Mouse (Mus musculus) left cerebral cortex, adult 6 months (tissue): ENCODE results near the gene 4933424G06Rik. TPM values are rescaled to one million over a fixed set of nuclear protein-coding genes. Genes with fewer than 3 reads are reported as not detected.

Experiments used
- long read RNA-seq, 2 experiments: library from polyadenylated mRNA; unstranded; transcript quantifications; one replicate each; pipeline ENCODE4 v2.0.0; 2019 to 2020
- polyA plus RNA-seq: library from polyadenylated mRNA; unstranded; fragments of <200 nt; fragmentation: Nextera tagmentation; gene quantifications from 2 replicates; pipeline ENCODE4 v1.2.3, GENCODE M21; 2021

4933424G06Rik gene
- 0.30 and 0.47 TPM in 2 replicates for polyA plus RNA-seq
- long read RNA-seq, experiment 1, partial matches to known transcripts: 0 of 3 reads
- long read RNA-seq, experiment 1, other reads (novel, unspliced or antisense): 3 of 3 reads
- long read RNA-seq, experiment 2, partial matches to known transcripts: 0 of 5 reads
- long read RNA-seq, experiment 2, other reads (novel, unspliced or antisense): 5 of 5 reads

GRCm38 (mm10) chr1:36709854-36710280, at the start of gene 4933424G06Rik:
Gene 4933424G06Rik (plus strand): TSS chr1:36710149.

DNA sequence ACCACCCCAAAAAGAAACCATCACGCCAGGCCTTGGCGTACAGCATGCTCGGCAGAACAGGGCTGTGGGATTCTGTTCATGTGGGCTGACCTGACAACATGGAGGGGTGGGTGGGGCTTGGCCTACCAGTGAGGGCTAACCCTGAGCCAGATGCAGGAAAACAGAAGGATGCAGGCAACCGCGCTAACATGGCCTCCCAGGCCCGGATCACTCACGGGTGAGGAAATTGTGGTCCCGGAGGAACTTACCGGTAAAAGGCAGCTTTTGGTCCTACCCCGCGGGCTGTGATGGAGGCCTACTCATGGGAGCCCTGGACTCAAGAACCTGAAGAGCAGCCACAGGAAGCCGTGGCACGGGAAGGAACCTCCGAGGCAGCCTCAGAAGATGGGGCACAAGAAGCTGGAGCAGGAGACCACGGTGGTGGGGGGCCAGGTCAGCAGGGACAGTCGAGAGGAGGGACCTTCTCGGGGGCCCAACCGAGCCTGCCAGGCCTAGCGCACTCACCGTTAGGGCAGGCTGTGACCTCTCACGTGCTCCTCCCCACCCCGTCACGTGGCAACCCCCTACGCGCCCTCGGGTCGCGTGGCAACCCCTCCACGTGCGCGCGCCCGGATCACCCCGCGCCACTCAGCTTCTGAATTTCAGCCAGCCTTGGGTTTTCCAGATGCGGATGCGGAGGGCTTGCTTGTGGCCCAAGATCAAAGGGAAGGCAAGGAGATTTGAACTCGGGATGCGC, 27.2 kb upstream of the 4933424G06Rik start, which contains the start of gene Fam178b:
TSS of gene Fam178b (minus strand) at position 564 of the 736 bp plus-strand sequence.

GRCm38 (mm10) chr1:36691271-36692155, 18.4 kb upstream of the 4933424G06Rik start, which contains the start of gene Cox5b:
Gene Cox5b (plus strand): TSS chr1:36691449.

DNA sequence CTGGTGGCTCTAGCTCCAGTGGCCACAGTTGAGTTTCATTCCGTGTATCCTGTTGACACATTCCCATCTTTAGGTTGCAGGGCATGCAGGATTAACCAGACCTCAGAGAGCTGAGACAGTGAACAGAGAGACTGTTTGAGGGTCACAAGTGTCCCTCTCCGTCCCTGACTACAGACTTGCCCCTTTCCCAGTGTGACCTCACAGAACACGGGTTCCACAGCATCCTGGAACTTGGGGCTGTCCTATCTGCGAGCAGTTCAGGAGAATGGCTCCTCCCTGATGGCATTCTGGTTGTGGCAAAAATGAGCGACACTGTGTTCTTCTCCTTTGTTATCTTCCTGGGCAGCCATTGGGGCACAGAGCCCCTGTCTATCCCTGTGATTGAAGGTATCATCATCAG, 4.4 kb downstream of the 4933424G06Rik start, which contains the start of gene Actr1b:
TSS of gene Actr1b (minus strand) at position 112 of the 400 bp plus-strand sequence.

GRCm38 (mm10) chr1:36761568-36761967, 51.6 kb downstream of the 4933424G06Rik start, which contains the start of gene Zap70:
Gene Zap70 (plus strand): TSS chr1:36761798.

Other genes with a start within 250 kb of the 4933424G06Rik start
- gene Cnnm4, start 238.5 kb upstream of the 4933424G06Rik start, polyA plus RNA-seq: 15.2 and 15.3 TPM in 2 replicates
- gene Cnnm3, start 198.3 kb upstream of the 4933424G06Rik start, polyA plus RNA-seq: 3.1 and 3.3 TPM in 2 replicates
- 0.32 and 1.3 TPM in 2 replicates for gene Ankrd23, start 173.3 kb upstream of the 4933424G06Rik start, polyA plus RNA-seq
- 0.17 TPM in 1 of 2 replicates, not detected in the other for gene Gm42417, start 170.7 kb upstream of the 4933424G06Rik start, polyA plus RNA-seq
- 18.0 and 22.5 TPM in 2 replicates for gene Ankrd39, start 162.7 kb upstream of the 4933424G06Rik start, polyA plus RNA-seq
- 0.31 and 1.8 TPM in 2 replicates for gene Sema4c, start 151.8 kb upstream of the 4933424G06Rik start, polyA plus RNA-seq
- 0.68 and 1.2 TPM in 2 replicates for gene Fam178b, start 27.0 kb upstream of the 4933424G06Rik start, polyA plus RNA-seq
- 2,762 and 2,805 TPM in 2 replicates for gene Cox5b, start 18.7 kb upstream of the 4933424G06Rik start, polyA plus RNA-seq
- 164 and 184 TPM in 2 replicates for gene Actr1b, start 4.3 kb downstream of the 4933424G06Rik start, polyA plus RNA-seq
- gene Zap70, start 51.6 kb downstream of the 4933424G06Rik start, polyA plus RNA-seq: 0.79 and 1.2 TPM in 2 replicates
- 4.4 and 6.0 TPM in 2 replicates for gene Tmem131, start 233.5 kb downstream of the 4933424G06Rik start, polyA plus RNA-seq